Mouse (Mus musculus): ENCODE measurements around the gene Olfr1414. TPM values are rescaled to one million over a fixed set of nuclear protein-coding genes. Genes with fewer than 3 reads are reported as not detected.
"Not testable (repeated sequence)": the region's sequence is repeated elsewhere in the genome, so short reads cannot be mapped to it uniquely, and the experiment has no call there.

The Olfr1414 gene
- polyA plus RNA-seq, 1 experiment from 2014 or later, result not detected

- H3K27me3 ChIP-seq (ENCODE audit: control insufficient read depth, insufficient read depth, low read length); H3K4me3 ChIP-seq (ENCODE audit: low read depth, low read length); H3K9ac ChIP-seq (replicated peaks; ENCODE audit: low read length); DNase-seq (ENCODE audit: low spot score); H3K9me3 ChIP-seq (replicated peaks; ENCODE audit: control insufficient read depth, low read length); H3K27ac ChIP-seq (replicated peaks; ENCODE audit: low read depth, low read length); H3K4me2 ChIP-seq (ENCODE audit: low read depth, low read length); H3K4me1 ChIP-seq (ENCODE audit: control insufficient read depth, insufficient read depth, low read length); H3K36me3 ChIP-seq (replicated peaks; ENCODE audit: control insufficient read depth, insufficient read depth, low read depth, low read length); ATAC-seq (replicated peaks; ENCODE audit: insufficient number of reproducible peaks, low FRiP score, low TSS enrichment, low read depth): not testable (repeated sequence)
- WGBS, result 91% methylated on average over 5 of the region's 5 CpGs
These were observed 6.8 kb downstream of the Olfr1414 start for GRCm38 (mm10) chr1:92511646-92512045.

DNA sequence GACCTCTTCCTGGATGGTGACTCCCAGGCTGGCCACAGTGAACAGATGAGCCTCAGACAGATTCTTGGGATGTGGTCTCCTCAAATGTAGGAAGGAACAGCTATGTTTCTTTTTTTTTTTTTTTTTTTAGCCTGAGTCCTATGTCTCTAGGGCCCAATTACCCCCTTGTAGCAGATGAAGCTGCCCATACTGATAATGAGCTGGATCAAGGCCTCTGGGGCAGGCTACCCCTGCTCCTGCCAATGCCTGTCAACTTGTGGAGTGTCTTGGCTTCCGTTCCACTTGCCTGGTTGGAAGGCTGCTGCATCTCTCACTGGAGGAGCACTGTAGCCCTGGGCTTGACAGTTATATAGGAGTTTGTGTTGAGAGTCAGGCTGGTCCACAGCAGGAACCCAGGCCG lies 22.5 kb downstream of the Olfr1414 start, which contains the start of gene Olfr1415:
Gene Olfr1415 (minus strand): TSS at position 101 of the 400 bp plus-strand sequence.
- ATAC-seq (replicated peaks; ENCODE audit: insufficient number of reproducible peaks, low FRiP score, low TSS enrichment, low read depth) (no peak), DNase-seq (ENCODE audit: low spot score) (no peak)
- H3K36me3 ChIP-seq (replicated peaks; ENCODE audit: control insufficient read depth, insufficient read depth, low read depth, low read length), result no peaks in the 10 kb centered on the region
- H3K9me3 ChIP-seq (replicated peaks; ENCODE audit: control insufficient read depth, low read length), result no peaks in the 10 kb centered on the region
- H3K27ac ChIP-seq (replicated peaks; ENCODE audit: low read depth, low read length), result no peak within 1 kb of the TSS
- no peak within 1 kb of the TSS for H3K4me2 ChIP-seq (ENCODE audit: low read depth, low read length)
- H3K9ac ChIP-seq (replicated peaks; ENCODE audit: low read length), result no peak within 1 kb of the TSS
- H3K4me3 ChIP-seq (ENCODE audit: low read depth, low read length), result no peak within 1 kb of the TSS
- H3K27me3 ChIP-seq (ENCODE audit: control insufficient read depth, insufficient read depth, low read length), result no peaks in the 10 kb centered on the region
- 82% methylated on average over 2 of the region's 2 CpGs for WGBS
- no peaks in the 10 kb centered on the region for H3K4me1 ChIP-seq (ENCODE audit: control insufficient read depth, insufficient read depth, low read length)

- Histone ChIP-seq H3K9me3 (replicated peaks; ENCODE audit: control insufficient read depth, low read length) (no peaks in the 10 kb centered on the region), H3K27me3 (ENCODE audit: control insufficient read depth, insufficient read depth, low read length) (no peaks in the 10 kb centered on the region), H3K27ac (replicated peaks; ENCODE audit: low read depth, low read length) (no peak within 1 kb of the TSS), H3K36me3 (replicated peaks; ENCODE audit: control insufficient read depth, insufficient read depth, low read depth, low read length) (no peaks in the 10 kb centered on the region), H3K4me1 (ENCODE audit: control insufficient read depth, insufficient read depth, low read length) (no peaks in the 10 kb centered on the region), H3K4me2 (ENCODE audit: low read depth, low read length) (no peak within 1 kb of the TSS), H3K9ac (replicated peaks; ENCODE audit: low read length) (no peak within 1 kb of the TSS), H3K4me3 (ENCODE audit: low read depth, low read length) (no peak within 1 kb of the TSS)
- ATAC-seq (replicated peaks; ENCODE audit: insufficient number of reproducible peaks, low FRiP score, low TSS enrichment, low read depth) (no peak), DNase-seq (ENCODE audit: low spot score) (no peak)
These were observed 33.4 kb downstream of the Olfr1414 start, which contains the start of gene Olfr1416 for GRCm38 (mm10) chr1:92485013-92485412. Olfr1416 (minus strand) TSS chr1:92485113.

DNA sequence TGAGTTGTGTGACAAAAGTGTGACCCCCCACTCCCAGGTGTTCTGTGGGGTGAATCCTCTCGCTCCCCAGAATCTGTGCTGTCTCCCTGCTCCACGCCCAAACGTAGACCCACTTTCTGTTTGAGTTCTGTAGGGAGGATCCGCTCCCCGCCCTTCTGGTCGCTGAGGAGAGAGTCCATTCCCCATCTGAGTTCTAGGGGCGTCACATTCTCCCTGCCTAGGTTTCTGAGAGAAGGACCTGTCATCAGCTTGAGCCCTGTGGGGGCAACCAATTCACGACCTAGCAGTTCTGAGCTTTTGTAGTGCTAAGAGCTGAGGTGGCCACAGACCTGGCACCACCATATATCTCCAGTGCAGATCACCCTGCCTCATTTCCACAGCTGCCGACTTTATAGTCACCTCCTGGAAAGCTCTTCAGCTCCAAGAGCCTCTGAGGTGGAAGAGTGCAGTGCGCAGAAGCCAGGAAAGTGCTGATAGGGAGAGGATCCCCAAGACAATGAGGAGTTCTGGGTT lies 44.3 kb downstream of the Olfr1414 start:
- Histone ChIP-seq H3K27ac (replicated peaks; ENCODE audit: low read depth, low read length) (no peak overlapping the region), H3K4me1 (ENCODE audit: control insufficient read depth, insufficient read depth, low read length) (no peaks in the 10 kb centered on the region), H3K36me3 (replicated peaks; ENCODE audit: control insufficient read depth, insufficient read depth, low read depth, low read length) (peaks cover 4% of the 10 kb centered on the region), H3K27me3 (ENCODE audit: control insufficient read depth, insufficient read depth, low read length) (no peaks in the 10 kb centered on the region), H3K9me3 (replicated peaks; ENCODE audit: control insufficient read depth, low read length) (no peaks in the 10 kb centered on the region), H3K4me3 (ENCODE audit: low read depth, low read length) (peak overlapping the region; percentile 59), H3K4me2 (ENCODE audit: low read depth, low read length) (peak overlapping the region; percentile 76), H3K9ac (replicated peaks; ENCODE audit: low read length) (peak overlapping the region; percentile 57)
- 4% methylated on average over 10 of the region's 10 CpGs for WGBS
- DNase-seq (ENCODE audit: low spot score), result peak; percentile 4
- ATAC-seq (replicated peaks; ENCODE audit: insufficient number of reproducible peaks, low FRiP score, low TSS enrichment, low read depth), result peak; percentile 60

GRCm38 (mm10) chr1:92473165-92474041 lies 45.1 kb downstream of the Olfr1414 start, which contains the start of gene Ndufa10:
Ndufa10 (minus strand) TSS chr1:92473860.
- no peaks in the 10 kb centered on the region for H3K27me3 ChIP-seq (ENCODE audit: control insufficient read depth, insufficient read depth, low read length)
- H3K9me3 ChIP-seq (replicated peaks; ENCODE audit: control insufficient read depth, low read length), result no peaks in the 10 kb centered on the region
- no peaks in the 10 kb centered on the region for H3K4me1 ChIP-seq (ENCODE audit: control insufficient read depth, insufficient read depth, low read length)
- peak within 1 kb of the TSS; percentile 67 for H3K9ac ChIP-seq (replicated peaks; ENCODE audit: low read length)
- H3K4me3 ChIP-seq (ENCODE audit: low read depth, low read length), result peak within 1 kb of the TSS; percentile 59
- DNase-seq (ENCODE audit: low spot score) (peak; percentile 92), ATAC-seq (replicated peaks; ENCODE audit: insufficient number of reproducible peaks, low FRiP score, low TSS enrichment, low read depth) (peak; percentile 92)
- H3K4me2 ChIP-seq (ENCODE audit: low read depth, low read length), result peak within 1 kb of the TSS; percentile 76
- peaks cover 4% of the 10 kb centered on the region for H3K36me3 ChIP-seq (replicated peaks; ENCODE audit: control insufficient read depth, insufficient read depth, low read depth, low read length)
- no peak within 1 kb of the TSS for H3K27ac ChIP-seq (replicated peaks; ENCODE audit: low read depth, low read length)
- WGBS, result under 1% methylated on average over 67 of the region's 67 CpGs

- Histone ChIP-seq H3K27ac (replicated peaks; ENCODE audit: low read depth, low read length) (no peak overlapping the region), H3K9me3 (replicated peaks; ENCODE audit: control insufficient read depth, low read length) (no peaks in the 10 kb centered on the region), H3K9ac (replicated peaks; ENCODE audit: low read length) (no peak overlapping the region), H3K4me2 (ENCODE audit: low read depth, low read length) (no peak overlapping the region), H3K4me3 (ENCODE audit: low read depth, low read length) (no peak overlapping the region), H3K36me3 (replicated peaks; ENCODE audit: control insufficient read depth, insufficient read depth, low read depth, low read length) (peaks cover 7% of the 10 kb centered on the region), H3K4me1 (ENCODE audit: control insufficient read depth, insufficient read depth, low read length) (no peaks in the 10 kb centered on the region), H3K27me3 (ENCODE audit: control insufficient read depth, insufficient read depth, low read length) (no peaks in the 10 kb centered on the region)
- ATAC-seq (replicated peaks; ENCODE audit: insufficient number of reproducible peaks, low FRiP score, low TSS enrichment, low read depth), result no peak
- 87% methylated on average over 4 of the region's 4 CpGs for WGBS
- no peak for DNase-seq (ENCODE audit: low spot score)
These were observed 49.6 kb downstream of the Olfr1414 start for GRCm38 (mm10) chr1:92468891-92469290.

DNA sequence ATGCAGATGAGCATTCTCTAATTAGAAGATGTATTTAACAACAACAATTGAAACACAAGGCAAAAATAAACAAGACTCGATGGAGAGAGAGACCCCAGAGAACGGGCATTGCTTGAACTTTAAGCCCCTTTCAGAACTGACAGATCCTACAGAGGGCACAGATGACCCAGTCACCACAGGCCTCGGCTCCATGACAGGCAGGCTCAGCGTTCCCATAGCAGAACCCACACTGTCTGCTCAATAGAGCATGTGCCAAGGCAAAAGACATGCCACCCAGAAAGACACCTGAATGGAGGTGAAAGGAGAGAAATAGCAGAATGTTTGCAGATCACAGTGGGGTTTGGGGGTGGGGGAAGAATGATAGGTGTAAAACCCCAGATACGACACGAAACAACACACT lies 60.0 kb downstream of the Olfr1414 start:
- Histone ChIP-seq H3K4me1 (ENCODE audit: control insufficient read depth, insufficient read depth, low read length) (no peaks in the 10 kb centered on the region), H3K36me3 (replicated peaks; ENCODE audit: control insufficient read depth, insufficient read depth, low read depth, low read length) (peaks cover 7% of the 10 kb centered on the region), H3K4me2 (ENCODE audit: low read depth, low read length) (no peak overlapping the region), H3K27ac (replicated peaks; ENCODE audit: low read depth, low read length) (no peak overlapping the region), H3K9me3 (replicated peaks; ENCODE audit: control insufficient read depth, low read length) (no peaks in the 10 kb centered on the region), H3K4me3 (ENCODE audit: low read depth, low read length) (no peak overlapping the region), H3K9ac (replicated peaks; ENCODE audit: low read length) (no peak overlapping the region), H3K27me3 (ENCODE audit: control insufficient read depth, insufficient read depth, low read length) (no peaks in the 10 kb centered on the region)
- WGBS, result 90% methylated on average over 6 of the region's 6 CpGs
- DNase-seq (ENCODE audit: low spot score) (no peak), ATAC-seq (replicated peaks; ENCODE audit: insufficient number of reproducible peaks, low FRiP score, low TSS enrichment, low read depth) (no peak)

GRCm38 (mm10) chr1:92457758-92458157 lies 60.7 kb downstream of the Olfr1414 start:
- Histone ChIP-seq H3K27ac (replicated peaks; ENCODE audit: low read depth, low read length) (no peak overlapping the region), H3K9me3 (replicated peaks; ENCODE audit: control insufficient read depth, low read length) (no peaks in the 10 kb centered on the region), H3K9ac (replicated peaks; ENCODE audit: low read length) (no peak overlapping the region), H3K36me3 (replicated peaks; ENCODE audit: control insufficient read depth, insufficient read depth, low read depth, low read length) (peaks cover 7% of the 10 kb centered on the region), H3K4me3 (ENCODE audit: low read depth, low read length) (no peak overlapping the region), H3K27me3 (ENCODE audit: control insufficient read depth, insufficient read depth, low read length) (no peaks in the 10 kb centered on the region), H3K4me1 (ENCODE audit: control insufficient read depth, insufficient read depth, low read length) (no peaks in the 10 kb centered on the region), H3K4me2 (ENCODE audit: low read depth, low read length) (no peak overlapping the region)
- DNase-seq (ENCODE audit: low spot score) (no peak), ATAC-seq (replicated peaks; ENCODE audit: insufficient number of reproducible peaks, low FRiP score, low TSS enrichment, low read depth) (no peak)
